Comparison of ENCODE assay signal across 8 mouse cellular contexts in the genomic region with DNA sequence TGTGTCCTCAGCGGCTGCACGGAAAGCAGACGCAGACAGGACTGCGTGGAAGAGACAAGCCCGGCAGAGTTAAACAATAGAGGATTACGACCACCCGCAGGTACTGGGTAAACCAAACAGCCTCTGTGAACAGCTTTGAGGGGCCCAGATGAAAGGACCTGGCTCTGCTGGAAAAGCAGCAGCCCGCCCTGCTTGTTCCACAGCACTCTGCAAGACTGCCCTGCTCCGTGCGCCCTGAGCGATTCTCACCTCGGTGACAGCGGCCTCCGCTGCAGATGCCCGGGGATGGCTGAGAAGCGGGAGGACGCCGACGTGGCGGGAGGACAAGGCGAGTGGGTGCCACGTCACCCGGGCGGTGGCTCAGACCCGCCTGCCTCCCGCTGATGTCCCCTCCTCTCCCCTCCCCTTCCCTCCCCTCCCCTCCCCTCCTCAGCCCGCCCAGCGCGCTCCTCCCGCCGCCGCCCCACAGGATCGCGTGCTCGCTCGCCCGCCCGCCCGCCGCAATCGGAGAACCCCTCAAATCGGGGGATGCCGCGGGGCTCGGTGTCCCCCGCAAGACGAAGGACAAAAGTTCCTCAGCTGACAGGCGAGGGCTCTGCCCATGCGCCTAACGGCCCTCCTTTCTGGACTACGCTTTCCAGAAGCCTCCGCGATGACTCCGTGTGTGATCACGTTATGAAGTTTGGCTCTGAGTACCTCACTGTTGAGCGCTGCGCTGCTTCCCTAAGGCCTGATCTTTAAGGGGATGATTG. TPM values are rescaled to one million over a fixed set of nuclear protein-coding genes. Genes with fewer than 3 reads are reported as not detected.
A peak's percentile ranks its signal among the peaks of the same experiment; 100 is the strongest.
DNase-seq lines count a peak whose midpoint lies in the region; ATAC-seq and TF ChIP-seq lines count a peak whose summit lies in the region.

A gene (minus strand): TSS at position 364 of the 752 bp plus-strand sequence.

- H3K36me3 ChIP-seq in embryonic facial prominence, embryonic 13.5 days = peaks cover 16% of the 10 kb centered on the region
- peaks cover 3% of the 10 kb centered on the region; the same call in 1 of the 2 replicates for H3K36me3 ChIP-seq in kidney, embryonic 14.5 days (ENCODE audit: control insufficient read depth, insufficient read depth, low read length)
- H3K36me3 ChIP-seq in limb, embryonic 14.5 days (ENCODE audit: control insufficient read depth, insufficient read depth, low read length) = peaks cover 5% of the 10 kb centered on the region
- H3K36me3 ChIP-seq in midbrain, embryonic 15.5 days (replicated peaks) = no peaks in the 10 kb centered on the region
- no peaks in the 10 kb centered on the region for H3K36me3 ChIP-seq in stomach, embryonic 15.5 days

- H3K4me1 ChIP-seq in embryonic facial prominence, embryonic 13.5 days = peaks cover 18% of the 10 kb centered on the region
- H3K4me1 ChIP-seq in kidney, embryonic 14.5 days (ENCODE audit: control insufficient read depth, insufficient read depth, low read length) = peaks cover 3% of the 10 kb centered on the region; the same call in 1 of the 2 replicates
- peaks cover 9% of the 10 kb centered on the region; the same call in 1 of the 2 replicates for H3K4me1 ChIP-seq in limb, embryonic 14.5 days (ENCODE audit: control insufficient read depth, insufficient read depth, low read length)
- H3K4me1 ChIP-seq in midbrain, embryonic 15.5 days = peaks cover 15% of the 10 kb centered on the region
- no peaks in the 10 kb centered on the region for H3K4me1 ChIP-seq in stomach, embryonic 15.5 days

- no peaks in the 10 kb centered on the region for H3K27me3 ChIP-seq in embryonic facial prominence, embryonic 13.5 days
- no peaks in the 10 kb centered on the region for H3K27me3 ChIP-seq in kidney, embryonic 14.5 days (ENCODE audit: control insufficient read depth, insufficient read depth, low read length)
- no peaks in the 10 kb centered on the region for H3K27me3 ChIP-seq in limb, embryonic 14.5 days (ENCODE audit: control insufficient read depth, insufficient read depth, low read length)
- peaks cover 10% of the 10 kb centered on the region for H3K27me3 ChIP-seq in midbrain, embryonic 15.5 days (replicated peaks)
- H3K27me3 ChIP-seq in stomach, embryonic 15.5 days (replicated peaks) = no peaks in the 10 kb centered on the region

- peak within 1 kb of the TSS; percentile 87 for H3K9ac ChIP-seq in embryonic facial prominence, embryonic 13.5 days
- H3K9ac ChIP-seq in kidney, embryonic 14.5 days (ENCODE audit: low read depth, low read length) = peak within 1 kb of the TSS; percentile 82
- peak within 1 kb of the TSS; percentile 91 for H3K9ac ChIP-seq in limb, embryonic 14.5 days (ENCODE audit: low read depth, low read length, severe bottlenecking)
- peak within 1 kb of the TSS; percentile 79 for H3K9ac ChIP-seq in midbrain, embryonic 15.5 days
- H3K9ac ChIP-seq in stomach, embryonic 15.5 days = peak within 1 kb of the TSS; percentile 48

- no peaks in the 10 kb centered on the region for H3K9me3 ChIP-seq in embryonic facial prominence, embryonic 13.5 days
- no peaks in the 10 kb centered on the region for H3K9me3 ChIP-seq in kidney, embryonic 14.5 days (ENCODE audit: control insufficient read depth, low read length)
- no peaks in the 10 kb centered on the region for H3K9me3 ChIP-seq in limb, embryonic 14.5 days (ENCODE audit: control insufficient read depth, low read length)
- no peaks in the 10 kb centered on the region for H3K9me3 ChIP-seq in midbrain, embryonic 15.5 days
- no peaks in the 10 kb centered on the region for H3K9me3 ChIP-seq in stomach, embryonic 15.5 days

- WGBS in embryonic facial prominence, embryonic 13.5 days = under 1% methylated on average over 35 of the region's 57 CpGs
- WGBS in kidney, embryonic 14.5 days = under 1% methylated on average over 35 of the region's 57 CpGs
- WGBS in limb, embryonic 14.5 days = under 1% methylated on average over 40 of the region's 57 CpGs
- WGBS in midbrain, embryonic 15.5 days = 0% methylated on average over 41 of the region's 57 CpGs
- WGBS in stomach, embryonic 15.5 days = under 1% methylated on average over 32 of the region's 57 CpGs

- H3K27ac ChIP-seq in embryonic facial prominence, embryonic 13.5 days = peak within 1 kb of the TSS; percentile 92
- peak within 1 kb of the TSS; percentile 80 for H3K27ac ChIP-seq in kidney, embryonic 14.5 days (ENCODE audit: low read depth, low read length)
- peak within 1 kb of the TSS; percentile 93 for H3K27ac ChIP-seq in limb, embryonic 14.5 days (replicated peaks; ENCODE audit: low read depth, low read length)
- peak within 1 kb of the TSS; percentile 91 for H3K27ac ChIP-seq in midbrain, embryonic 15.5 days
- H3K27ac ChIP-seq in stomach, embryonic 15.5 days = peak within 1 kb of the TSS; percentile 87

- H3K4me3 ChIP-seq in embryonic facial prominence, embryonic 13.5 days = peak within 1 kb of the TSS; percentile 69
- peak within 1 kb of the TSS; percentile 62 for H3K4me3 ChIP-seq in kidney, embryonic 14.5 days (ENCODE audit: low read length)
- peak within 1 kb of the TSS; percentile 66 for H3K4me3 ChIP-seq in limb, embryonic 14.5 days (replicated peaks; ENCODE audit: low read length)
- H3K4me3 ChIP-seq in midbrain, embryonic 15.5 days = peak within 1 kb of the TSS; percentile 65
- H3K4me3 ChIP-seq in stomach, embryonic 15.5 days (replicated peaks) = peak within 1 kb of the TSS; percentile 59

- DNase-seq in CD4-positive, CD25-positive, alpha-beta regulatory T cell, adult 2 months (ENCODE audit: low read depth, low spot score) = peak; percentile 16
- DNase-seq in heart, adult 9 months (ENCODE audit: low spot score in 2 of 2) = peak; percentile 81 to 85
- peak; percentile 89 for DNase-seq in limb, embryonic 14.5 days (ENCODE audit: low spot score)

- ATAC-seq in CD4-positive, CD25-positive, alpha-beta regulatory T cell, adult 4 months = no peak
- ATAC-seq in embryonic facial prominence, embryonic 13.5 days (ENCODE audit: insufficient number of reproducible peaks, insufficient read depth, low FRiP score, low TSS enrichment, low read depth) = peak; percentile 88
- ATAC-seq in kidney, embryonic 14.5 days (ENCODE audit: low FRiP score, low TSS enrichment) = peak; percentile 91
- peak; percentile 92 for ATAC-seq in limb, embryonic 14.5 days (ENCODE audit: low FRiP score, low read depth)
- ATAC-seq in midbrain, embryonic 15.5 days (replicated peaks) = peak; percentile 95
- ATAC-seq in stomach, embryonic 15.5 days (ENCODE audit: insufficient read depth, low FRiP score, low read depth) = peak; percentile 87

- peak; percentile 72; the same call in 1 of the 2 replicates for TF ChIP-seq POLR2A in limb, embryonic 14.5 days (IDR thresholded peaks at IDR 0.05; ENCODE audit: borderline replicate concordance, extremely low read depth, insufficient read depth, insufficient read length)

- H3K4me2 ChIP-seq in embryonic facial prominence, embryonic 13.5 days = peak within 1 kb of the TSS; percentile 73
- peak within 1 kb of the TSS; percentile 80 for H3K4me2 ChIP-seq in kidney, embryonic 14.5 days (replicated peaks; ENCODE audit: low read depth, low read length)
- peak within 1 kb of the TSS; percentile 68 for H3K4me2 ChIP-seq in limb, embryonic 14.5 days (replicated peaks; ENCODE audit: low read depth, low read length, severe bottlenecking)
- H3K4me2 ChIP-seq in midbrain, embryonic 15.5 days = peak within 1 kb of the TSS; percentile 69
- H3K4me2 ChIP-seq in stomach, embryonic 15.5 days = peak within 1 kb of the TSS; percentile 76

RNA-seq across cellular contexts. Expression of the gene that starts here (rescaled TPM):
- under 1 TPM in 1 of 2 experiments, not detected in 1; 0.27 TPM for polyA plus RNA-seq in CD4-positive, CD25-positive, alpha-beta regulatory T cell, adult 4 months (2017; shearing (Covaris generic))
- 14.3 and 15.6 TPM in 2 replicates for polyA plus RNA-seq in embryonic facial prominence, embryonic 13.5 days (2015; fragmentation: Nextera tagmentation; extraction: Ambion mirVana)
- polyA plus RNA-seq in kidney, embryonic 14.5 days (2014; fragmentation: Nextera tagmentation; extraction: Ambion mirVana) = 5.1 and 7.6 TPM in 2 replicates
- polyA plus RNA-seq in limb, embryonic 14.5 days (2012; rRNA removed) = 28.9 and 32.1 TPM in 2 replicates
- polyA plus RNA-seq in limb, embryonic 14.5 days (2014; fragmentation: Nextera tagmentation; extraction: Ambion mirVana) = 17.3 and 20.6 TPM in 2 replicates
- 12.5 and 12.6 TPM in 2 replicates for polyA plus RNA-seq in midbrain, embryonic 15.5 days (2015; fragmentation: Nextera tagmentation; extraction: Ambion mirVana)
- polyA plus RNA-seq in stomach, embryonic 15.5 days (2015; fragmentation: Nextera tagmentation; extraction: Ambion mirVana) = 8.8 and 9.0 TPM in 2 replicates

Comparison
In these comparisons a context has a peak if more than half of its experiments do, and no peak if none do; other contexts are left out.
1. DNase-seq: peak in every context shown above with its lines; median percentile 89 in limb, embryonic 14.5 days; 83 in heart, adult 9 months; 16 in CD4-positive, CD25-positive, alpha-beta regulatory T cell, adult 2 months.